In genomic region chr6:94336168-94336567, GRCm38 (mm10) we compare ENCODE assay signal across 16 mouse cellular contexts. TPM values are rescaled to one million over a fixed set of nuclear protein-coding genes. Genes with fewer than 3 reads are reported as not detected.
DNase-seq lines count a peak whose midpoint lies in the region; ATAC-seq lines count a peak whose summit lies in the region.
"Had no signal": no experiment of that assay in that cellular context is flagged by ENCODE, and none has a peak within 500 bp of the region (broad histone marks: within the 10 kb centered on the region; RNA-seq: fewer than 3 reads in every experiment).

No protein-coding gene starts in this region.

- peak overlapping the region; percentile 45 for H3K27ac ChIP-seq in forebrain, embryonic 10.5 days
- no peak overlapping the region for H3K27ac ChIP-seq in forebrain, embryonic 16.5 days (ENCODE audit: low read length)
- H3K27ac ChIP-seq in midbrain, embryonic 10.5 days (replicated peaks), result no peak overlapping the region
- H3K27ac ChIP-seq in midbrain, embryonic 13.5 days, result no peak overlapping the region
- H3K27ac ChIP-seq: heart, embryonic 15.5 days; lung, embryonic 15.5 days; stomach, embryonic 15.5 days had no signal

- DNase-seq in forebrain, embryonic 10.5 days (ENCODE audit: extremely low spot score, low spot score), result peak; percentile 47
- DNase-seq in midbrain, embryonic 10.5 days (ENCODE audit: low spot score), result peak; percentile 22
- peak; percentile 77 for DNase-seq in hindlimb bud, embryonic 11.5 days (ENCODE audit: extremely low spot score, low read depth, low spot score)
- DNase-seq in layer of hippocampus, postnatal 36 days, result no peak
- DNase-seq in heart, postnatal 10 days, result no peak
- no peak for DNase-seq in thymus, postnatal 10 days (ENCODE audit: low spot score in 2 of 2)
- DNase-seq: cerebellum, adult 9-10 months; right cerebral cortex, postnatal 4 days had no signal

- no peak overlapping the region for H3K9ac ChIP-seq in forebrain, embryonic 16.5 days (replicated peaks; ENCODE audit: low read depth, low read length)
- no peak overlapping the region for H3K9ac ChIP-seq in midbrain, embryonic 13.5 days (replicated peaks)
- H3K9ac ChIP-seq: heart, embryonic 15.5 days; lung, embryonic 15.5 days; stomach, embryonic 15.5 days had no signal

- ATAC-seq in forebrain, embryonic 16.5 days, result no peak
- ATAC-seq in midbrain, embryonic 13.5 days, result no peak
- ATAC-seq: inflammation-experienced regulatory T-cells, adult 6 months; midbrain, embryonic 16.5 days had no signal

- intact Hi-C loops in heart, postnatal 10 days (cut with DNase I), result no loop called here

- H3K4me3 ChIP-seq in forebrain, embryonic 10.5 days, result no peak overlapping the region
- no peak overlapping the region for H3K4me3 ChIP-seq in forebrain, embryonic 16.5 days (replicated peaks; ENCODE audit: low read length)
- H3K4me3 ChIP-seq in midbrain, embryonic 10.5 days, result no peak overlapping the region
- H3K4me3 ChIP-seq in midbrain, embryonic 13.5 days (replicated peaks), result no peak overlapping the region
- H3K4me3 ChIP-seq: heart, embryonic 15.5 days; lung, embryonic 15.5 days; stomach, embryonic 15.5 days had no signal

- no peaks in the 10 kb centered on the region for H3K9me3 ChIP-seq in forebrain, embryonic 10.5 days
- H3K9me3 ChIP-seq in forebrain, embryonic 16.5 days (ENCODE audit: control insufficient read depth, low read length), result no peaks in the 10 kb centered on the region
- H3K9me3 ChIP-seq in midbrain, embryonic 10.5 days (replicated peaks), result no peaks in the 10 kb centered on the region
- no peaks in the 10 kb centered on the region for H3K9me3 ChIP-seq in midbrain, embryonic 13.5 days
- H3K9me3 ChIP-seq: heart, embryonic 15.5 days; lung, embryonic 15.5 days; stomach, embryonic 15.5 days had no signal

- H3K4me2 ChIP-seq in forebrain, embryonic 16.5 days (ENCODE audit: low read length), result no peak overlapping the region
- no peak overlapping the region for H3K4me2 ChIP-seq in midbrain, embryonic 13.5 days (replicated peaks)
- H3K4me2 ChIP-seq: heart, embryonic 15.5 days; lung, embryonic 15.5 days; stomach, embryonic 15.5 days had no signal

- H3K36me3 ChIP-seq in forebrain, embryonic 10.5 days (replicated peaks), result no peaks in the 10 kb centered on the region
- H3K36me3 ChIP-seq in forebrain, embryonic 16.5 days (ENCODE audit: control insufficient read depth, insufficient read depth), result no peaks in the 10 kb centered on the region
- H3K36me3 ChIP-seq in midbrain, embryonic 10.5 days, result no peaks in the 10 kb centered on the region
- H3K36me3 ChIP-seq in midbrain, embryonic 13.5 days, result no peaks in the 10 kb centered on the region
- H3K36me3 ChIP-seq: heart, embryonic 15.5 days; lung, embryonic 15.5 days; stomach, embryonic 15.5 days had no signal

- peaks cover 16% of the 10 kb centered on the region for H3K4me1 ChIP-seq in forebrain, embryonic 10.5 days
- H3K4me1 ChIP-seq in forebrain, embryonic 16.5 days (replicated peaks; ENCODE audit: control insufficient read depth, insufficient read depth, low read length), result no peaks in the 10 kb centered on the region
- H3K4me1 ChIP-seq in midbrain, embryonic 10.5 days, result no peaks in the 10 kb centered on the region
- no peaks in the 10 kb centered on the region for H3K4me1 ChIP-seq in midbrain, embryonic 13.5 days (replicated peaks)
- H3K4me1 ChIP-seq: heart, embryonic 15.5 days; lung, embryonic 15.5 days; stomach, embryonic 15.5 days had no signal

- 63% methylated on average over 6 of the region's 6 CpGs for WGBS in forebrain, embryonic 10.5 days
- WGBS in forebrain, embryonic 16.5 days, result 68% methylated on average over 6 of the region's 6 CpGs
- WGBS in midbrain, embryonic 10.5 days, result 74% methylated on average over 6 of the region's 6 CpGs
- WGBS in midbrain, embryonic 13.5 days, result 68% methylated on average over 6 of the region's 6 CpGs

- H3K27me3 ChIP-seq in forebrain, embryonic 10.5 days (ENCODE audit: poor library complexity, severe bottlenecking), result no peaks in the 10 kb centered on the region
- H3K27me3 ChIP-seq in forebrain, embryonic 16.5 days (replicated peaks; ENCODE audit: control insufficient read depth, insufficient read depth, low read length), result no peaks in the 10 kb centered on the region
- H3K27me3 ChIP-seq in midbrain, embryonic 10.5 days (ENCODE audit: low read depth, poor library complexity, severe bottlenecking), result no peaks in the 10 kb centered on the region
- H3K27me3 ChIP-seq in midbrain, embryonic 13.5 days, result no peaks in the 10 kb centered on the region
- H3K27me3 ChIP-seq: heart, embryonic 15.5 days; lung, embryonic 15.5 days; stomach, embryonic 15.5 days had no signal

RNA-seq across cellular contexts. Expression of gene Magi1, which starts 52.5 kb away (rescaled TPM):
- 25.6 and 31.0 TPM in 2 replicates for polyA plus RNA-seq in forebrain, embryonic 10.5 days (2016; fragmentation: Nextera tagmentation; extraction: Ambion mirVana)
- polyA plus RNA-seq in forebrain, embryonic 16.5 days (2015; fragmentation: Nextera tagmentation; extraction: Ambion mirVana), result 35.7 and 36.2 TPM in 2 replicates
- polyA plus RNA-seq in midbrain, embryonic 10.5 days (2016; fragmentation: Nextera tagmentation; extraction: Ambion mirVana), result 19.4 and 29.7 TPM in 2 replicates
- polyA plus RNA-seq in midbrain, embryonic 13.5 days (2015; fragmentation: Nextera tagmentation; extraction: Ambion mirVana), result 39.2 and 39.4 TPM in 2 replicates
- total RNA-seq in layer of hippocampus, postnatal 36 days (2021), result 10 to 100 TPM; 45.5 to 53.7 TPM
- total RNA-seq in heart, postnatal 10 days (2021), result 10 to 100 TPM; 28.5 to 28.7 TPM
- total RNA-seq: neutrophil, adult 5-6 weeks had no signal

Comparison
In these comparisons a context has a peak if more than half of its experiments do, and no peak if none do; other contexts are left out.
1. DNase-seq: peak in forebrain, embryonic 10.5 days (single experiment), midbrain, embryonic 10.5 days (single experiment) and hindlimb bud, embryonic 11.5 days (single experiment); none in layer of hippocampus, postnatal 36 days (0 of 2), heart, postnatal 10 days (0 of 2) and thymus, postnatal 10 days (0 of 2).